Mouse (Mus musculus) right cerebral cortex, adult 2 months (tissue): Measurements from ENCODE around the gene Cd200r2.

Experiments
- DNase-seq, 2 experiments: peaks; one replicate each; pipeline ENCODE4 v3.0.0; 2021 to 2022; ENCODE audit warnings: low spot score in 2 of 2

Gene Cd200r2

DNA sequence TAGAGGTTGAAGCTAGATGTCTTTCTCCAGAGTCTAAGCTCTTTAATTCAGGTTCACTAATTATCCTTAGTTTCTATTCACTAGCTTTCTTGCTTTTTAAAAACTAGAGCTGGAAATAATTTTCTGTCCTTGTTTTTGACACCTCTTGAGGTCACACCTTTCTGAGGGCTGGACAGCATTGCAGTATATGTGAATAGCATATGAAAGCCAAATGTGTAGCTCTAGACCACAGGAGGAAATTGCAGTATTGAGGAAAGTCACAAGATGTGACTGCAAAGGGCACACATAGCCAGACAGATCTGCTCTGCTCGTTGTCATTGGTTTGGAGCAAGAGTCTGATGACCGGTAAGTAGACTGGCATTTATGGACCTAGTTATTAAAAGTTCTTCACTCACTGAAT lies at the start of gene Cd200r2:
Gene Cd200r2, plus strand, starts transcription at position 301 of the 400 bp plus-strand sequence.
- DNase-seq, result no peak

DNA sequence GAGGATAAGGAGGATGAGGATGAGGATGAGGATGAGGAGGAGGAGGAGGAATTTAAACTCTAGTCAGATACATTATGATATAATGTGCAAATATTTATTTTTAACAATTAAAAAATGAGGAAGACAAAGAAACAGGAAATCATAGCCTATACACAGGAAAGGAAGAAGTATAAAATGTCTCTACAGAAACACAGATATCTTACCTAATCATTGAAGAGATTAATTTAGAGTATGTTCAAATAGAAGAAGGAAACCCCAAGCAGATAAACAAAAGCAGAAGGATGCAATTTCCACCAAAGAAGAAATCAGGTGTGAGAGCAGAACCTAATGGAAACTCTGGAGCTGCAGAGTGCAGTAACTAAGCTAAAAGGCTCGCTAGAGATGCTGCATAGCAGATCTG lies 48.9 kb upstream of the Cd200r2 start:
- DNase-seq, result no peak

DNA sequence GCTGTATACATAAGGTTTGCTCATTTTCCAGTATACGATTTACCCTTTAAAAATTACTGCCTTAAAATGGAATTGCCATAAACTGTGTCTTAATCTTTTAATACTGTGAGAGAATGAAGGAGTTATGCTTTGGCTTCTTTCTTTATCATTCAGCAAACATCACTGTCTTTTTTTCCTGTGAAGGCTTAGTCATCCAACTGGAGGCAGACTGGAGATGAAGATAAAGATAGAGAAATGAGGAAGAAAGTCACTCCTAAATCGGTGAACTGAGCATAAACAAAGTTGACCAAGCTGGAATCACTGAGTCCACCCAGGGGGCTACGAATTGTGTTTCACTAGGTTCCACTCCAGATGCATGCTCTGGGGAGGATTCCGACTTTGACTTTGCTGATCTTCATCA lies 46.4 kb upstream of the Cd200r2 start:
- no peak for DNase-seq

DNA sequence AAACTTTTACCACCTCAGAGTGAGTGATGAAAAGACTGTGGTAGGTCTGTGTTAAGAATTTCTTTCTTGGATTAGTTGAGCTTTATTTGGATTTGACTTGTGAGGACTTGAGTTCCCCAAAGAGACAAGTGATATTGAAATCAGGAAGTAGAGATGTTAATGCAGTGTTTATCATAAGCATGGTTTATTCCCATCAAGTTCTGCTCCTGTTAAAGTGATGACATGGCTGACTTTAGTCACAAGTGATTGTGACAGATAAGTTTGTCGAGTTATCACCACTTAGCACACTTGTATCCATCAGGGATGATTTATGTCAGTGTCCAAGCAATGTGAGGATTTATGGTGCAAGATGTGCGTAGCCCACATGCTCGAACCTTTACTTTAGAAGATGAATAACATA lies 34.6 kb upstream of the Cd200r2 start:
- DNase-seq, result no peak

DNA sequence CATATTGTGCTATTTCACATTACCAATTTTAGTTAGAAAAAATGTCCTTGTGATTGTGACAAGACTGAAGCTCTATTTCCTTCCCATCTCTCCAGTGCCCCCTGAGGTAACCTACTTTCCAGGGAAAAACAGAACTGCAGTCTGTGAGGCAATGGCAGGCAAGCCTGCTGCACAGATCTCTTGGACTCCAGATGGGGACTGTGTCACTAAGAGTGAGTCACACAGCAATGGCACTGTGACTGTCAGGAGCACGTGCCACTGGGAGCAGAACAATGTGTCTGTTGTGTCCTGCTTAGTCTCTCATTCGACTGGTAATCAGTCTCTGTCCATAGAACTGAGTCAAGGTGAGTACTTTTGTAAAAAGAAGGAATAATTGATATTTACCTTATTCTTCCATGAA lies 33.7 kb upstream of the Cd200r2 start:
- DNase-seq, result peak; percentile 8 to 12

DNA sequence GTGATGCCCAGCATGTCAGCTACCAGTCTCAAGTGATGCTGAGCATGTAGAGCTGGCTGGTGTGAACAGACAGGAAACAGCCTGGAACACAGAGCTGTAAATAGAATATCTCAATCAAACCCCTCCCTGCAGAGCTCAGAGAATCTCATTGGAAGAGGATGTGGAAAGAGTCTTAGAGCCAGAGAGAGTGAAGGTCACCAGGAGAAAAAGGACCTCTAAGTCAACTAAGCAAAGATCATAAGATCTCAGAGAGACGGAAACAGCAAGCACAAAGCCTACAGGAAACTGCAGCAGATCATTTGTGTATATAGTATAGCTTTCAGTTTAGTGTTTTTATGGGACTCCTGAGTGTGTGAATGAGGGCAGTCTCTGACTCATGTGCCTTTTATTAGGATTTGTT lies 8.3 kb downstream of the Cd200r2 start:
- no peak for DNase-seq

DNA sequence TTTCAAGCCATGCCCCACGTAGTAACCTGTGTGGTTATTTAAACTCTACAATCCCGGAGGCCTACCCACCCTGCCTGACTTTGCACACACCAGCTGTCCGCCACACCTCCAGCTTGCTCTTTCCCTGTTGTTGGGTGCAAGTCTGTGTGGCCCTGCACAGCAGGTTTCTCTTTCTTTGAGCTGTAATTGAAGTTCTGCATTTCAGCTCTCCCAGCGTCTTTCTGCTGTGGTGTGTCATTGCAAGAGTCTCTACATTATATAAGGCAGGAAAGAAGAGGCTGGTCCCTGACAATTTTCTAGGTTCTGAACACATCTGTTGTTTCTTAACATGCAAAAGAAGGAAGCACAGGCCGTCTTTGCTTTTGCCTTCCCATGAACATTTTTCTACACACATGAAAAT lies 9.7 kb downstream of the Cd200r2 start:
- DNase-seq, result no peak

DNA sequence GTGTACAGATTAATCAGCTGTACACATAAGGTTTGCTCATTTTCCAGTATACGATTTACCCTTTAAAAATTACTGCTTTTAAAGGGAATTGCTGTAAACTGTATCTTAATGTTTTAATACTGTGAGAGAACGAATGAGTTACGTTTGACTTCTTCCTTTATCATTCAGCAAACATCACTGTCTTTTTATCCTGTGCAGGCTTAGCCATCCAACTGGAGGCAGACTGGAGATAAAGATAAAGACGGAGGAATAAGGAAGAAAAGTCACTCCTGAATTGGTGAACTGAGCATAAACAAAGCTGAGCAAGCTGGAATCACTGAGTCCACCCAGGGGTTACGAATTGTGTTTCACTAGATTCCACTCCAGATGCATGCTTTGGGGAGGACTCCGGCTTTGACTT lies 10.7 kb downstream of the Cd200r2 start:
- DNase-seq, result no peak

DNA sequence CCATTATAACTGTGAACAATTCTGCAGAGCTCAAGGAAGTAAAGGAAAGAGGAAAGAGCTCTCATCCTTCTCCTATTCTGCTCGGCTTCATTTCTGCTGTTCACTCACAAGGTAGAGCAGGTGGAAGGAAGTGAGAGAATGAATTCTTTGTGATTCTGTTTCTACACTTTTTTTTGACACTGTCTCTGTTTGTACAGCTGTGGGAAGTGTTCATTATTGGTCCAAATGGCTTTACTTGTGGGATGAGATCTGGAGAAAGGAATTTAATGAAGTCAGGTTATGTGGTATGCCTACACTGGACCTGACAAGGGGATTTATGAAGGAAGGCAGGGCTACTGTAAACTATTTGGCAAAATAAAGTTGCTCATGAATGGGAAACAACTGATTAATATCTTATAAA lies 23.9 kb downstream of the Cd200r2 start:
- DNase-seq, result no peak

DNA sequence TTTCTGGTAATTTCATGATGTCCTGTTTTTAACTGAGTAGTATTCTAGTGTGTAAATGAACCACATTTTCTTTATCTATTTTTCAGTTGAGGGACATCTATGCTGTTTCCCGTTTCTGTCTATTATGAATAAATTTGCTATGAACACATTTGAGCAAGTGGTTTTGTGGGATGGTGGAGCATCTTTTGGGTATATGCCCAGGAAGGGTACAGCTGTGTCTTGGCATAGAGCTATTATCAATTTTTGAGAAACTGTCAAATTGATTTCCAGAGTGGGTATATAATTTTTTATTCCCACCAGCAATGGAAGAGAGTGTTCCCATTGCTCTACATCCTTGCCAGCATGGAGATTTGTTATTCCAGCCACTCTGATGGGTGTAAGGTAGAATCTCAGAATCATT lies 65.1 kb downstream of the Cd200r2 start:
- DNase-seq, result no peak

DNA sequence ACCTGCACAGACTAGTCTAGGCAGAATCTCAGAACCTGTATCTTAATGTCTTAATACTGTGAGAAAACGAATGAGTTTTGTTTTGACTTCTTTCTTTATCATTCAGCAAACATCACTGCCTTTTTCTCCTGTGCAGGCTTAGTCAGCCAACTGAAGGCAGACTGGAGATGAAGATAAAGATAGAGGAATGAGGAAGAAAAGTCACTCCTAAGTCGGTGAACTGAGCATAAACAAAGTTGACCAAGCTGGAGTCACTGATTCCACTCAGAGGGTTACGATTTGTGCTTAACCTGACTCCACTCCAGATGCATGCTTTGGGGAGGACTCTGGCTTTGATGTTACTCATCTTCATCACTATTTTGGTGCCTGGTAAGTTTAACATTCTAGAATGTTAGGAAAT lies 76.6 kb downstream of the Cd200r2 start, which contains the start of gene Cd200r3:
Gene Cd200r3, plus strand, starts transcription at position 211 of the 400 bp plus-strand sequence.
- no peak for DNase-seq

DNA sequence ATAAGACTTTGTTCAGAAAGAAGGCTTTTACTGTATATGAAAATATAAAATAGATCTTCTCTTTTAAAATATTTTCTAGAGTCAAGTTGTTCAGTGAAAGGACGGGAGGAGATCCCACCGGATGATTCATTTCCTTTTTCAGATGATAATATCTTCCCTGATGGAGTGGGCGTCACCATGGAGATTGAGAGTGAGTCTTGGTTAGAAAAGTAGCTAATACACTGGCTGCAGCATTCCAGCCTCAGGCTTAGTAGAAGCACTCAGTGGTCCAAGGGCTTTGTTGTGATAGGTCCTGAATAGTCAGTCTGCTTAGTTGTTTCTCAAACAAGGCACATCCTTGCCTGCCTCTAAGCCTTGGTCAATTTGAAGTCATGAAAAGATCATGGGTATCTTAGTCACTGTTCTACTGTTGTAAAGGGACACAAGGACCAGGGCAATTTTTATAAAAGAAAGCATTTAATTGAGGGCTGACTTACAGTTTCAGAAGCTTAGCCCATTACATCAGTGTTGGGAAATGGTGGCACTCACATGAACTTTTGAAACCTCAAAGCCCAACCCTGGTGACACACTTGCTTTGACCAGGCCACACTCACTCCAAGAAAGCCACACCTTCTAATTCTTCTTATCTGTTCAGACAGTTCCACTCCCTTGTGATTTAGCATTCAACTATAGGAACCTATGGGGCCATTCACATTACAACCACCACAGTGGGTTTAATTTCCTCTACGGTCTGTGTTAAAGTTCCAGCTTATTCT lies 84.6 kb downstream of the Cd200r2 start:
- DNase-seq, result peak; percentile 8 to 21

DNA sequence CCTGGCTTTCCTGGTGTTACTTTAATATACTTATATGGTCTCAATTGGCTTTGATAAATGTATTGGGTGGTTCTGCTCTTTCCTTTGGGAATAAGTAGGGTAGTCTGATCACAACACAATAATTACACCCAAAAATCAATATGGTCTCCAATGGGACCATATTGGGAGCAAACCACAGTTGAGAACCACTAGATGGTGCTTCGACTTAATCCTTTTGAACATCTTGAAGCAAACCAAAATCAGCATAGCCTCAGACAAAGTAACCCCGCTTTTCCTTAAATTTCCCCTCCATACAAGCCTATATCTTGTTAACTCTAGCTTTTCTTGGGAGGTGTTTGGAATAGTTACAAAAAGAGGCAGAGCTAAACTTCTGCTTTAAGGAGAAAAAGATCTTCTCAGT lies 95.4 kb downstream of the Cd200r2 start:
- DNase-seq, result no peak

DNA sequence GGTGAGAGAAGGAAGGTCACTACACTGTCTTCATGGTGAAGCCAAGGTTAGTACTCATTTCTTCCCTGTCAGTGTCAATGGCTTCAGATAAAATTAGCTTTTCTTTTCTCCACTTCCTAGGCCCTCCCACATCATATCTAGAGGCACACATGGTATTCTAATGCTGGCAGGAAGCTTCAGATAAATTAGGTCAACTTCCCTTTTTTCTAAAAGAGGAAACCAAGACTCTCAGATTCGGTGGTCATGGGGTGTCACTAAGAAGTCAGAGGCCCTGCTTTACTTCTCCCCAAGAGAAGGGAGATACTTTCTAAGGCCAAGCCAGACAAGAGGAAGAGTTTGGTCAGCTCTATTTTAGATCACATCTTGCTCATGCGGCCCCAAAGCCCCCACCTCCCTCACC lies 95.9 kb downstream of the Cd200r2 start:
- DNase-seq, result no peak

DNA sequence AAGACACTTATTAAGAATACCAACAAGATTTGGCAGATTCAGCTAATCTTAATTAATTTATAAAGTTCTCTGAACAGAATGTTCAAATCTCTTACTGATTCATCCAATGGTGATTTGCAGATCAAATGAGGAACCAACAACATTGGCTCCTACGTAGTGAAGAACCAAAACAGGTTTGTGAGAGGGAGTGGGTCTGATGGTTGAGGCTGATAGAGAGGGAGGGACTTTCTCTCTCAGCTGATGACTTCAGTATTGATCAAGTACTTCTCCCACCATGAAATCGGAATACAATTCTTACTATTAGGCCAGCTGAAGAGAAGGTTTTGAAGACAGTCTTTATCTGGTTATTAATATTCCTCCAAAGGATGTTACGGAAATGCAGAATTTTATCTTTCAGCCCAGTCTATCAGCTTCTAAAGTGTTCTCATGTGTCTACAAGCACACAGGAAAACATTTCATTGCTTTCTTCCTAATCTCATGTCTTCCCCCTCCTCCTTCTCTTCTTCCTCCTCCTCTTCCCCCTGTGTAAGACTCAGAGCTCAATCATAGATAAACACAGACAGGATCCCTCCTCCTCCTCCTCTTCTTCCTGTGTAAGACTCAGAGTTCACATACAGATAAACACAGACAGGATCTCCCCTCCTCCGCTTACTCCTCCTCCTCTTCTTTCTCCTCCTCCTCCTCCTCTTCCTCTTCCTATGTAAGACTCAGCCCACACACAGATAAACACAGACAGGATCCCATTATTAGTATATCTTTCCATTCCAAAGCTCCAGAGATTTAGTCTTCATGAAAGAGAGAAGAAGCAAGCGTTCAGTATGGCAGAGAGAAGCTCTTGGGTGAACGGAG lies 97.9 kb downstream of the Cd200r2 start:
- DNase-seq, result no peak

DNA sequence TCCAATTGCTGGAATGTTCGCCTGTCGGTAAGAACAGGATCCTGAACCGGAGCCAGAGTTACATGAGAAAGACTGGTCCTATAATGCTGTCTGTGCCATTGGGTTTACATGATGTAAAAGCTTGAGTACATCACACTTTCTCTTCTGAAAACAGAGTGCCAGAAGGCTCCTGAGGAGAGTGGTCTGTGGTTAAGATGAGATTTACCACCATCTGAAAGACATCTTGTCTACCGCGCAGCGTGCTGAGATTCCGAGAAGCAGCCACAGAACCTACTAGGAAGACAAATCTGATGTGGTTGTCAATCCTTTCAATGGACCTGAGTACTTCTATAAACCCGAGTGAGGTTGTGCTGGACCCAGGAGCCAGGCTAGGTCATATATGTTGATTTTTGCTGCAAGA lies 98.5 kb downstream of the Cd200r2 start:
- no peak for DNase-seq
